Mouse (Mus musculus): Measurements from ENCODE around the gene Tex19.1.

Tex19.1 gene

GRCm38 (mm10) chr11:121148193-121148592 is 2.2 kb downstream of the Tex19.1 start:
- no peak for DNase-seq

GRCm38 (mm10) chr11:121154203-121154602 is 8.3 kb downstream of the Tex19.1 start:
- no peak for DNase-seq

- peak; percentile 51 for DNase-seq
Measured at GRCm38 (mm10) chr11:121156411-121156891, 10.5 kb downstream of the Tex19.1 start.

GRCm38 (mm10) chr11:121159971-121160370 is 14.0 kb downstream of the Tex19.1 start, which contains the start of gene Uts2r:
Gene Uts2r, plus strand, starts transcription at chr11:121160271.
- DNase-seq = no peak

GRCm38 (mm10) chr11:121160636-121161346 is 14.8 kb downstream of the Tex19.1 start:
- peak; percentile 5 for DNase-seq

GRCm38 (mm10) chr11:121163751-121164150 is 17.8 kb downstream of the Tex19.1 start:
- no peak for DNase-seq

- DNase-seq = no peak
Measured at GRCm38 (mm10) chr11:121173203-121173602, 27.3 kb downstream of the Tex19.1 start.

GRCm38 (mm10) chr11:121174234-121174633 is 28.3 kb downstream of the Tex19.1 start:
- no peak for DNase-seq

- peak; percentile 66 for DNase-seq
Measured at GRCm38 (mm10) chr11:121176285-121177270, 30.6 kb downstream of the Tex19.1 start.

- DNase-seq = peak; percentile 44
Measured at GRCm38 (mm10) chr11:121189681-121190080, 43.7 kb downstream of the Tex19.1 start.

- no peak for DNase-seq
Measured at GRCm38 (mm10) chr11:121192742-121193141, 46.8 kb downstream of the Tex19.1 start.

GRCm38 (mm10) chr11:121193415-121193814 is 47.5 kb downstream of the Tex19.1 start:
- no peak for DNase-seq

Data from cerebellum, adult 8-10 months (tissue).